ENCODE assay signal across 25 mouse cellular contexts in genomic region chr2:4770376-4770775, GRCm38 (mm10). TPM values are rescaled to one million over a fixed set of nuclear protein-coding genes. Genes with fewer than 3 reads are reported as not detected.
"Had no signal": no experiment of that assay in that cellular context is flagged by ENCODE, and none has a peak within 500 bp of the region (broad histone marks: within the 10 kb centered on the region; RNA-seq: fewer than 3 reads in every experiment).

No protein-coding gene starts in this region.

- DNase-seq: gastrocnemius, adult 2 months; gastrocnemius, postnatal 10 days; gastrocnemius, postnatal 25 days; heart, adult 18-20 months; heart, postnatal 10 days; heart, postnatal 4 days; kidney, postnatal 4 days; liver; liver, embryonic 13.5 days had no signal

- H3K4me2 ChIP-seq: heart, embryonic 12.5 days; hindbrain, embryonic 12.5 days; hindbrain, embryonic 14.5 days; limb, embryonic 12.5 days; liver, embryonic 11.5 days; liver, embryonic 13.5 days; liver, embryonic 15.5 days had no signal

- H3K27ac ChIP-seq: gastrocnemius, adult 2 months; heart, embryonic 10.5 days; hindbrain, embryonic 10.5 days; hindbrain, embryonic 12.5 days; hindbrain, embryonic 14.5 days; kidney, postnatal 0 days; layer of hippocampus, adult 2 months; left cerebral cortex, adult 2 months; limb, embryonic 10.5 days; limb, embryonic 12.5 days; liver, embryonic 13.5 days; liver, embryonic 15.5 days had no signal

- H3K4me1 ChIP-seq: heart, embryonic 10.5 days; heart, embryonic 12.5 days; hindbrain, embryonic 10.5 days; hindbrain, embryonic 12.5 days; limb, embryonic 10.5 days; limb, embryonic 12.5 days; liver, embryonic 13.5 days; liver, embryonic 15.5 days had no signal

- ATAC-seq: forebrain, embryonic 16.5 days; hindbrain, embryonic 16.5 days; inflammation-experienced regulatory T-cells, adult 6 months; intestine, embryonic 16.5 days had no signal

- H3K9ac ChIP-seq: heart, embryonic 12.5 days; hindbrain, embryonic 12.5 days; hindbrain, embryonic 14.5 days; limb, embryonic 12.5 days; liver, embryonic 13.5 days; liver, embryonic 15.5 days had no signal

- H3K36me3 ChIP-seq: heart, embryonic 10.5 days; heart, embryonic 12.5 days; hindbrain, embryonic 10.5 days; hindbrain, embryonic 12.5 days; limb, embryonic 10.5 days; limb, embryonic 12.5 days; liver, embryonic 13.5 days; liver, embryonic 15.5 days had no signal

- H3K4me3 ChIP-seq: gastrocnemius, adult 2 months; heart, embryonic 10.5 days; heart, embryonic 12.5 days; hindbrain, embryonic 10.5 days; hindbrain, embryonic 12.5 days; layer of hippocampus, adult 2 months; left cerebral cortex, adult 2 months; limb, embryonic 10.5 days; limb, embryonic 12.5 days; liver, embryonic 13.5 days; liver, embryonic 15.5 days had no signal

- H3K9me3 ChIP-seq: heart, embryonic 10.5 days; heart, embryonic 12.5 days; hindbrain, embryonic 10.5 days; hindbrain, embryonic 12.5 days; limb, embryonic 10.5 days; limb, embryonic 12.5 days; liver, embryonic 13.5 days; liver, embryonic 15.5 days had no signal

- H3K27me3 ChIP-seq: heart, embryonic 12.5 days; hindbrain, embryonic 12.5 days; limb, embryonic 12.5 days; liver, embryonic 13.5 days; liver, embryonic 15.5 days had no signal

RNA-seq across cellular contexts. Expression of gene Bend7, which starts 52.7 kb away (rescaled TPM):
- polyA plus RNA-seq: inflammation-experienced regulatory T-cells, adult 6 months had no signal
